Mouse (Mus musculus) liver, adult 2 months (tissue): Measurements from ENCODE around the gene Sema4c.

ENCODE experiments used
- CTCF ChIP-seq: fragments of 200-500 bp; IDR thresholded peaks from 2 replicates; pipeline ENCODE4 v1.5.1; 2011; ENCODE audit warnings: low read depth, low read length, control low read depth
- POLR2A ChIP-seq: fragments of 200-500 bp; IDR thresholded peaks from 2 replicates; pipeline ENCODE4 v1.6.1; 2011; ENCODE audit warnings: low read length, control low read depth; ENCODE audit not compliant: insufficient read depth; ENCODE audit errors: extremely low read depth

GRCm38 (mm10) chr1:36588476-36589450 lies 30.6 kb upstream of the Sema4c start:
- TF ChIP-seq POLR2A = no peak
- TF ChIP-seq CTCF = no peak
